Mouse (Mus musculus) left cerebral cortex, adult 2 months (tissue): Measurements from ENCODE around the gene Klhl31. TPM values are rescaled to one million over a fixed set of nuclear protein-coding genes. Genes with fewer than 3 reads are reported as not detected.

Experiments used
- DNase-seq, 2 experiments: peaks; one replicate each; pipeline ENCODE4 v3.0.0; 2021 to 2022; ENCODE audit warnings: low spot score in 2 of 2, mixed read lengths in 1 of 2; ENCODE audit errors: extremely low spot score in 1 of 2
- H3K27ac ChIP-seq: fragments of 200-600 bp; 2 replicates; pipeline ENCODE4 v1.8.1; 2022
- H3K4me3 ChIP-seq: fragments of 200-600 bp; 2 replicates; pipeline ENCODE4 v1.8.1; 2022
- CTCF ChIP-seq: fragments of 200-600 bp; IDR thresholded peaks from 2 replicates; pipeline ENCODE4 v1.8.1; 2022; ENCODE audit warnings: antibody characterized with exemption, mild to moderate bottlenecking, moderate library complexity
- intact Hi-C: fragments of 180-260 bp; cut with DNase I; formaldehyde crosslinking; loops from one replicate; pipeline ENCODE4 v1.15.1; 2025
- total RNA-seq, 2 experiments: library from RNA; stranded (reverse); gene quantifications; 2 replicates each; pipeline ENCODE4 v1.2.3; 2021

Klhl31 gene
- total RNA-seq, 2 experiments from 2014 or later: 0.07 TPM; not detected in 1

- peak; percentile 56 for TF ChIP-seq CTCF
- H3K27ac ChIP-seq: no peak overlapping the region
- intact Hi-C loops: no loop called here
- no peak for DNase-seq
- H3K4me3 ChIP-seq: no peak overlapping the region
Measured at GRCm38 (mm10) chr9:77607840-77608239, 28.5 kb upstream of the Klhl31 start.

GRCm38 (mm10) chr9:77610811-77611210, 25.5 kb upstream of the Klhl31 start:
- TF ChIP-seq CTCF: peak; percentile 59
- no peak for DNase-seq
- intact Hi-C loops: no loop called here
- no peak overlapping the region for H3K27ac ChIP-seq
- no peak overlapping the region for H3K4me3 ChIP-seq

- DNase-seq: no peak
- intact Hi-C loops: no loop called here
- Histone ChIP-seq H3K4me3 (no peak overlapping the region), H3K27ac (no peak overlapping the region)
- TF ChIP-seq CTCF: no peak
Measured at GRCm38 (mm10) chr9:77612349-77612748, 24.0 kb upstream of the Klhl31 start.

DNA sequence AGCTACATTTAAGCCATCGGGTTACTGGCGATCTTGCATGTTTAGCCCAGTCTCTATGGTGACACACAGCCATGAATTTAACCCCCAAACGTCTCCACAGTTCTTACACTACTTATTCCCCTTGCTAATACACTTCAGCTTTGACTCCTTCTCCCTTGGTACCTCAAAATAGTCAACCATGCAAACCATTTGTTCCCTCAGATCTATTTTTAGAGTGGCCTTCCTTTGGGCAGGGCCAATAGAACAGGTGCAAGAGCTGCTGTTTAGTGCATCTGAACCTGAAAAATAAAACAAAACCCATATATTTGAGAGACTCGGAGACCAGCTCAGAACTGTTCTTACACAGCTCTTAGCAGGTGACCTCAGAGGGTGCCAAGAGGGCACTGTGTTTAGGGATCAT, 20.4 kb upstream of the Klhl31 start:
- DNase-seq: no peak
- intact Hi-C loops: no loop called here
- TF ChIP-seq CTCF: no peak
- Histone ChIP-seq H3K4me3 (no peak overlapping the region), H3K27ac (no peak overlapping the region)

GRCm38 (mm10) chr9:77616796-77617195, 19.5 kb upstream of the Klhl31 start:
- TF ChIP-seq CTCF: no peak

DNA sequence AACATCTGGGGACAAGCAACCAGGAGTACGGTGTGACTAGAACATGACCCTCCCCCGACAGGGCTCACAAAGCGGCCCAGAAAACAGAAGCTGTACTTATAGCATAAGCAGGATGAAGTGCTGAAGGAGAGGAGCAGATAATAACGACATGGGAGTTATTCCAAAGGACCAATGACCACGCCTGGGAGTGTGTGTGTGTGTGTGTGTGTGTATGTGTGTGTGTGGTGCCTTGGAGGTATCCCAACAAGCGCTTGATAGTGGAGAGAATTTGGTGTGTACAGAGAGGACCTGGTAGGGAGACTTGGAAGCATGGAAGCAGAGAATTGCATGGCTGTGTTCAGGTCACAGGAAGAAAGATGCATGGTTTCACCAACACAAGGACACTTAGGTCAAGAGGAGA, 18.5 kb upstream of the Klhl31 start:
- intact Hi-C loops: no loop called here
- TF ChIP-seq CTCF: no peak
- H3K4me3 ChIP-seq: no peak overlapping the region
- no peak overlapping the region for H3K27ac ChIP-seq
- no peak for DNase-seq

More at GRCm38 (mm10) chr9:77616796-77617195, 19.5 kb upstream of the Klhl31 start:
- H3K27ac ChIP-seq: no peak overlapping the region
- intact Hi-C loops: no loop called here
- no peak overlapping the region for H3K4me3 ChIP-seq
- no peak for DNase-seq

DNA sequence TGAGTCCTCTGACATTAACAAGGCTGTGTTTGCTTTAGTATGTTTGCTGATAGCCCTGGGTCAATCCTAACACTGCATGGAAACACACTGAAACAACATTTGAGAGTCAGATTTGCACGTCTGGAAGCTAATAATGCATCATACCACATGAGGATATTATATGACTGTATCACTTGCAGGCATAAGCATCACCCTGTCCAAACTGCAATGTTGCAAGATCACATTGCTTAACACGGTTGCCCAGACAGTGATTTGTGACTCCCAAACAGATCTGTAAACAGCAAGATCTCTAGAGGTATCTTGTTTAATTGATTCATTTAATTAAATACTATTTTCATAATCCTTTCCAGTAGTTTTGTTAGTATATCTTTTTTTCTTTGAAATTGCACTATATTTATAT, 17.9 kb upstream of the Klhl31 start:
- intact Hi-C loops: no loop called here
- H3K27ac ChIP-seq: no peak overlapping the region
- H3K4me3 ChIP-seq: no peak overlapping the region
- TF ChIP-seq CTCF: no peak
- DNase-seq: no peak

DNA sequence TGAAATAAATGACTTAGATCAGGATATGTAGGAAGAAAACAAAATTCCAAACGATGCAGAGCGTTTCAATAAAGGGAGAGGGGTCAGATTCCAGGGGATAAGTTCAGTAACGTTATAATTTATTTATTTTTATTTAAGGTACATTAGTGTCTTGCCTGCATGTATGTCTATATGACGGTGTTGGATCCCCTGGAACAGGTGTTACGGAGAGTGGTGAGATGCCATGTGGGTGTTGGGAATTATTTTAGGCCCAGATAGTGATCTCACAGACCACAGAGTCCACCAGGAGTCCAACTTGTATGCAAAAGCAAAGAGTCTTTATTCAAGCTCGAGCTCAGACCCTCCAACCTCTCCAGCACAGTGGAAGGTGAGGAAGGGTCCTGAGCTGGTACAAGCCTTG, 16.2 kb upstream of the Klhl31 start:
- intact Hi-C loops: no loop called here
- DNase-seq: no peak
- TF ChIP-seq CTCF: no peak
- H3K27ac ChIP-seq: no peak overlapping the region
- no peak overlapping the region for H3K4me3 ChIP-seq

GRCm38 (mm10) chr9:77620482-77620881, 15.8 kb upstream of the Klhl31 start:
- intact Hi-C loops: no loop called here
- Histone ChIP-seq H3K4me3 (no peak overlapping the region), H3K27ac (no peak overlapping the region)
- no peak for TF ChIP-seq CTCF
- DNase-seq: no peak

DNA sequence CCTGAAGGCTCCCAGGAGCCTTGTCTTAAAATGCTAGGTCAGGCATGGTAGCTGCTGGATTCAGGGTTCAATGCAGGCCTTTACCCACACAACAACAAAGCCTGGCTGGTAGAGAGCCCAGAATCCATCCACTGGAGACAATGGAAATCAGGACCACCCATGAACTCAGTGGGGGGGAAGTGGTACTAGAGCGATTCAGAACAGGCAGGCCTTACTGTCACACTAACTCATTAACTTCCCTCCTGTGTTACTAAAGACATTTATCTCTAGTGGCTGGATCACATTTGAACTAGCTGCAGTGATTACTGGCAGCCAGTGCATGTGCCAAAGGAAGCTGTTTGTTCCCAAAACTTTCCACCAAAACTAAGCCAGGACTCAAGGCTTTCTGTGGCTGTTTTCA, 13.4 kb upstream of the Klhl31 start:
- intact Hi-C loops: no loop called here
- Histone ChIP-seq H3K4me3 (no peak overlapping the region), H3K27ac (no peak overlapping the region)
- no peak for DNase-seq
- no peak for TF ChIP-seq CTCF

GRCm38 (mm10) chr9:77623318-77624050, 12.8 kb upstream of the Klhl31 start:
- intact Hi-C loops: no loop called here
- H3K27ac ChIP-seq: no peak overlapping the region
- TF ChIP-seq CTCF: no peak
- no peak overlapping the region for H3K4me3 ChIP-seq
- DNase-seq: no peak

DNA sequence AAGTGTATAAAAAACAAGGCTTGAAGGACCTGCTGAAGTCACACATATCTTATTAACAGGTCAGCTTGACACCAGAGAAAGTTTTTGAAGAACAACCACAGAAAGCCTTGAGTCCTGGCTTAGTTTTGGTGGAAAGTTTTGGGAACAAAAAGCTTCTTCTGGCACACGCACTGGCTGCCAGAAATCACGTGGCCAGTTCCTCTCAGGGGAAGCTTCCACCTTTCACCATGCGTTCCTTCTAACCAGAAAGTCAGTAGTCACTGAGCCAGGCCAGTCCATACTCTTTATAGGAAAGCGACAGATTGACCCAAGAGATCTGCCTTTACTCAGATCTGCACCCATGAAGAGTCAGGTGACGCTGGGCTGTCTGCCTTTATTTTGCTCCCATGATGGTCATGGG, 12.1 kb upstream of the Klhl31 start:
- intact Hi-C loops: no loop called here
- no peak for TF ChIP-seq CTCF
- no peak overlapping the region for H3K4me3 ChIP-seq

DNA sequence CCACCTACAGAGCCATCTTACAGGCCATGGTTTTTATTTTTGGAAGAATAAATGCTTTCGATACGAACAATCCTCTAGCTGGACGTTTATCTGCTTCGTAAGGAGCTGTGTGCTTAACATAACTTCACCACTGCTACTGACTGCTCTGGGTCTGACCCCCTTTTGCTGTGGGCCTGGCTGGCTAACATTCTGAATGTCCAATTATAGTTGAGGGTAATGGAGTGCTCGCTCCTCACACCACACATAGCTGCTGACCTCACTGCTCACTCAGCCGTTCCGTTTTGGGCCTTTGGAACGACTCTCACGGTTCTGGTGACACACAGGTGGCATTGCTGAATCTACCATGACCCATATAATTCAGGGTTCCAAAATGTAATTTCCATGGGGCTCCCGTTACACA, 7.6 kb upstream of the Klhl31 start:
- no peak for TF ChIP-seq CTCF
- H3K27ac ChIP-seq: no peak overlapping the region
- H3K4me3 ChIP-seq: no peak overlapping the region
- no peak for DNase-seq
- intact Hi-C loops: no loop called here

More for the DNA sequence above, 12.1 kb upstream of the Klhl31 start:
- no peak overlapping the region for H3K27ac ChIP-seq
- no peak for DNase-seq
